Mouse (Mus musculus) midbrain, embryonic 15.5 days (tissue): ENCODE measurements at regions not wholly inside any gene's neighbourhood (a gene's known extent, or its start where the extent isn't known, plus 50 kb on each side); places are given as distances from the start of the nearest gene placed in this dataset.

ENCODE experiments used
- ATAC-seq: fragments of 200-750 bp; cut with Nextera tagmentation; replicated peaks from 2 replicates; pipeline ENCODE4 v1.8.0; 2017; ENCODE audit warnings: moderate TSS enrichment
- H3K27ac ChIP-seq: fragments of 300-500 bp; sonication (generic); 2 replicates; pipeline ENCODE4 v1.5.1; 2015; ENCODE audit warnings: mild to moderate bottlenecking, inconsistent platforms
- H3K27me3 ChIP-seq: fragments of 300-500 bp; sonication (generic); replicated peaks from 2 replicates; pipeline ENCODE4 v1.6.1; 2015; ENCODE audit warnings: inconsistent platforms
- H3K36me3 ChIP-seq: fragments of 300-500 bp; sonication (generic); replicated peaks from 2 replicates; pipeline ENCODE4 v1.6.1; 2015; ENCODE audit warnings: inconsistent platforms
- H3K4me1 ChIP-seq: fragments of 300-500 bp; sonication (generic); 2 replicates; pipeline ENCODE4 v1.6.1; 2015; ENCODE audit warnings: inconsistent platforms
- H3K4me2 ChIP-seq: fragments of 300-500 bp; sonication (generic); 2 replicates; pipeline ENCODE4 v1.6.1; 2015; ENCODE audit warnings: inconsistent platforms, mild to moderate bottlenecking, moderate library complexity
- H3K4me3 ChIP-seq: fragments of 300-500 bp; sonication (generic); 2 replicates; pipeline ENCODE4 v1.5.1; 2015; ENCODE audit warnings: mild to moderate bottlenecking, inconsistent platforms
- H3K9ac ChIP-seq: fragments of 300-500 bp; sonication (generic); 2 replicates; pipeline ENCODE4 v1.6.1; 2015; ENCODE audit warnings: mild to moderate bottlenecking, inconsistent platforms
- H3K9me3 ChIP-seq: fragments of 300-500 bp; sonication (generic); 2 replicates; pipeline ENCODE4 v1.6.1; 2016; ENCODE audit warnings: inconsistent platforms
- WGBS: fragments of 180-500 bp; shearing (Covaris S2); methylation state at CpG from one replicate; pipeline ENCODE4 v1.1.7; 2015; ENCODE audit warnings: mixed read lengths; 5-methylcytosine and 5-hydroxymethylcytosine counted together

DNA sequence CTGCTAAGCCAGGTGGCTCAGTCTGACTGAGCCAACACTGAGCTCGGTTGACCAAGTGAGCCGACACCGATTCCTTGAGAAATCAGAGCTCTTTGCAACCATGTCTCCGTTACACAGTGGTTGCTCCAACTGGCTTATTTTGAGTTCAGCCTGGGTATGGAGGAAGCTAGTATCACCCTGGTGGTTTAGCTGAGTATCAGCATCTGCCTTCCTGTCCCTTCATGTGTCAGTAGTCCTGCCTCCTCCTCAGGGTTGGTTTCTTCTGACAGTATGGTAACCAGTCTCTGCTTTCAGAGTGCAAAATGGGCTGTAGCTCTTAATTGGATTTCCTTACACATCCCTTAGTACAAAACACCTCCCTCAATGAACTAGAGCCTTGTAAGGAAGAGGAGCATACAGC is 66.2 kb upstream of the Foxn3 start:
- Histone ChIP-seq H3K4me1 (peaks cover 21% of the 10 kb centered on the region), H3K9me3 (no peaks in the 10 kb centered on the region)

DNA sequence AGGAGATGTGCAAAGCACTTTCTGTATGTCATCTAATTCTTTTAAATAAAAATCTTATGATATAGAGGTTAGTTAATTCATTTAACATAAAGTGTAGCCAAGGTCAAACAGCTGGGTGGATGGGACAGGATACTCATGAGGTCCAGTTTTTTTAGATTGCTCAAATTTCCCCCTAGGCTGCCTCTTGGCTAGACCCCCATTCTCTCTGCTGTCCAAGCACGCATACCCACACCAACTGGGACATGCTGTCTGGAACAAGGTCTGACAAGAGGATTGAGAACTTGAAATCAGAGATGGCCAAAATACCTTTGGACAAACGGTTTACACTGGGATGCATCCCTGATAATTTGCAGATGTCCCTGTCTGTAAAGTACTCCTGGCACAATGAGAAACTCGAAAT is 65.0 kb upstream of the Foxn3 start:
- H3K4me3 ChIP-seq: peak overlapping the region; percentile 67; the same call in 1 of the 2 replicates
- H3K9ac ChIP-seq: peak overlapping the region; percentile 53; the same call in 1 of the 2 replicates

More for the DNA sequence above, 66.2 kb upstream of the Foxn3 start:
- Histone ChIP-seq H3K27ac (no peak overlapping the region), H3K36me3 (no peaks in the 10 kb centered on the region), H3K4me3 (no peak overlapping the region), H3K4me2 (no peak overlapping the region), H3K27me3 (no peaks in the 10 kb centered on the region), H3K9ac (no peak overlapping the region)
- no peak for ATAC-seq
- WGBS: 92% methylated on average over 4 of the region's 4 CpGs

GRCm38 (mm10) chr12:99627898-99628231 is 64.5 kb upstream of the Foxn3 start:
- WGBS: under 1% methylated on average over 19 of the region's 30 CpGs
- ATAC-seq: peak; percentile 96

More for the DNA sequence above, 65.0 kb upstream of the Foxn3 start:
- Histone ChIP-seq H3K4me2 (peak overlapping the region; percentile 77), H3K9me3 (no peaks in the 10 kb centered on the region), H3K4me1 (peaks cover 21% of the 10 kb centered on the region), H3K36me3 (no peaks in the 10 kb centered on the region), H3K27me3 (no peaks in the 10 kb centered on the region), H3K27ac (peak overlapping the region; percentile 87)
- WGBS: 58% methylated on average over 3 of the region's 3 CpGs
- ATAC-seq: 0 out of 2 replicates have a peak, but pooled peaks have one; percentile 7

DNA sequence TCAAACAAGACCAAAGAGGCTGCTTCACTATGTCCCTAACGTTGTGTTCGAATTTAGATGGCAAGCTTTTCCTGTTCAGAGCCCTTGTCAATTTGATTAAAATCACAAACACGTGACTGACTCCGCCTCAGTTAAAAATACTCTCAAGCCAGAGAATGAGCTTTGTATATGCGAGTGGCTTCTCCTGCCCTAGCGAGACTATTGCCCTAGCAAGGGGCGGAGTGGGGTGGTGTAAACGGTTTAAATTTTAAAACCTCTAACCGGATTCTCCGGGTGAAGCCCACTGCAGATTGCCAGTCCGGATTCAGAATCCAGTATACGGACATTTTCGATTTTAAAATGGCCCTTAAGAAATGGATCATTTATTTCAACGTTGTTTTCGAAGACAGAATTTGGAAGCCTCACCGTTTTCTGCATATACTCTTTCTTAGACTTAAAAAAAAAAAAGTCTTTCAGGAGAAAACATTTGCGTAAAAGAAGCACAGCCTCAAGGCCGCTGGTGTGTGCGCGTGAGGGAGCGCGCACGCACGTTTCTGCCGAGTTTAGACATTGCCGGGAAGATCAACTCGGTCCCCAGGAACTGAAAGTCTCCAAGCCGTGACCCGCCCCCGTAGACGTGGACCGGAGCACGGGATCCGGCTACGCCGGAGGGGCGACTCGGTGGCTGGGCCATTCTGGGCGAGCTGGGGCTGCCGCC is 64.0 kb upstream of the Foxn3 start:
- peak overlapping the region; percentile 67 for H3K4me3 ChIP-seq
- H3K4me1 ChIP-seq: peaks cover 21% of the 10 kb centered on the region
- ATAC-seq: peak; percentile 51
- peak overlapping the region; percentile 87 for H3K27ac ChIP-seq
- H3K27me3 ChIP-seq: no peaks in the 10 kb centered on the region
- H3K36me3 ChIP-seq: no peaks in the 10 kb centered on the region
- peak overlapping the region; percentile 77 for H3K4me2 ChIP-seq
- WGBS: under 1% methylated on average over 40 of the region's 40 CpGs
- no peaks in the 10 kb centered on the region for H3K9me3 ChIP-seq
- H3K9ac ChIP-seq: peak overlapping the region; percentile 53

More at GRCm38 (mm10) chr12:99627898-99628231, 64.5 kb upstream of the Foxn3 start:
- no peaks in the 10 kb centered on the region for H3K9me3 ChIP-seq
- H3K27me3 ChIP-seq: no peaks in the 10 kb centered on the region
- H3K27ac ChIP-seq: peak overlapping the region; percentile 87
- peaks cover 21% of the 10 kb centered on the region for H3K4me1 ChIP-seq
- H3K4me3 ChIP-seq: peak overlapping the region; percentile 67
- H3K4me2 ChIP-seq: peak overlapping the region; percentile 77
- H3K36me3 ChIP-seq: no peaks in the 10 kb centered on the region
- H3K9ac ChIP-seq: peak overlapping the region; percentile 53

DNA sequence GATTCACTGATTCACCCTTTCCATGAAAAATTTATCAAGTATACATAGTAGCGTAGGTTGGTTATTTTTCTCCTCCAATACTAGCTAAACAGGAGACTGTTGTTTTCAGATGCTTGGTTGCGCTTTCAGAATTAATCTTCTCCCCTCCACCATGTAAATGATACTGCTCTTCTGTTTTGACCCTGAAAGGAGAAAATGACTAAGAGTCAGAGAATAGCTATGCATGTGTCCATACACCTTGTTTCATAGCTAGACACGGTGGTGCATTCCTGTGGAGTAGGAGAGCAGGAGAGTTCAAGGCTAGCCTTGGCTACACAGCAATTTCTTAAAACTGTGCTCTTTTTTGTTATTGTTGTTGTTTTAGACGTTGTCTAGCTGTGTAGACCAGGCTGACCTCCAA is 62.8 kb upstream of the Foxn3 start:
- H3K36me3 ChIP-seq: no peaks in the 10 kb centered on the region
- peaks cover 21% of the 10 kb centered on the region for H3K4me1 ChIP-seq
- no peak overlapping the region for H3K4me3 ChIP-seq
- H3K27ac ChIP-seq: 0 out of 2 replicates have a peak overlapping the region, but pooled peaks have one; percentile 87
- no peak overlapping the region for H3K9ac ChIP-seq
- no peak for ATAC-seq
- no peaks in the 10 kb centered on the region for H3K27me3 ChIP-seq
- H3K4me2 ChIP-seq: no peak overlapping the region
- WGBS: 86% methylated on average over 4 of the region's 4 CpGs
- no peaks in the 10 kb centered on the region for H3K9me3 ChIP-seq

- ATAC-seq: no peak
- Histone ChIP-seq H3K36me3 (no peaks in the 10 kb centered on the region), H3K4me2 (no peak overlapping the region), H3K27ac (no peak overlapping the region), H3K9ac (no peak overlapping the region), H3K27me3 (no peaks in the 10 kb centered on the region), H3K4me3 (no peak overlapping the region), H3K4me1 (peaks cover 21% of the 10 kb centered on the region), H3K9me3 (no peaks in the 10 kb centered on the region)
- 86% methylated on average over 9 of the region's 9 CpGs for WGBS
Observed at GRCm38 (mm10) chr12:99625094-99625493, 61.7 kb upstream of the Foxn3 start.

DNA sequence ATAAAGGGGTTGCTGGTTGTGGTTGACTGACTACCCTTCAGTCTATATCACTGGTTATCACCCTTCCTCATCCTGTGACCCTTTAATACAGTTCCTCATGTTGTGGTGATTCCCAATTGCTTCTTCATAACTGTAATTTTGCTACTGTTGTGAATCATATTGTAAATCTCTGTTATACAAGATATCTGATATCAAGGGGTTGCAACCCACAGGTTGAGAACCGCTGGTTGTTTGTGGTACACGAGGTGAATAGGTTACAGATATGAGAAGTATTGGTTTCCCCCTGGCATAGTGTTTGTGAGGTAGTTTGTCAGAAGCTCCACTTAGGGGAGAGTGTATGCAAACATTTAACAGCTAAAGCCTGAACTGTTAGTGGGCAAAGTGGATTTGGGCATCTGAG is 58.9 kb upstream of the Foxn3 start:
- WGBS: 78% methylated on average over 2 of the region's 2 CpGs
- no peaks in the 10 kb centered on the region for H3K36me3 ChIP-seq
- no peak overlapping the region for H3K4me2 ChIP-seq
- H3K4me1 ChIP-seq: peaks cover 12% of the 10 kb centered on the region
- H3K27me3 ChIP-seq: no peaks in the 10 kb centered on the region
- H3K4me3 ChIP-seq: no peak overlapping the region
- H3K9ac ChIP-seq: no peak overlapping the region
- no peak overlapping the region for H3K27ac ChIP-seq
- no peaks in the 10 kb centered on the region for H3K9me3 ChIP-seq
- no peak for ATAC-seq

DNA sequence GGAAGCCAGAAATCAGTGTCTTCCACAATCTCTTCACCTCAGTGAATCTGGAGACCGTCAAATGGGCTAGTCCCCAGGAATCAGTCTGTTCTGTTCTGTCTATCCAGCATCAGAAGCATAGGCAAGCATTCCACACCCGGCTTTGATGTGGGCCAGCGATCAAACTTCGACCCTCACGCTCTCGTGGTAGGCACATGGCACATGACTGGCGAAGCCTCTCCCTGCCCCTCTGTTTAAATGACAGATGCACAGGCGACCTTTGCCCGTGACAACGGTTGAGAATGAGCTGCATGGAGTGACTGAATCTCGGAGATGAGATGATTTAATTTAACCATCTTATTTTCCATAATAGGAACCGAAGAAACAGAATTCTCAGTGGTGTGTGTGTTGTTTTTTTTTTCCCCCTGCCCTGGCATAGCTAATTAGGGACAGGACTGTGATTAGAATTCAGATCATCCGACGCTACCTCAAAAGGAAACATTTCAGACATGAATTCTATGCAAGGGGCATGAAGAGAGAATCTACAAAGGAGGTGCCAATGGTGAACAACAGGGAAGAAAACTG is 53.9 kb upstream of the Foxn3 start:
- no peak overlapping the region for H3K4me3 ChIP-seq
- H3K4me1 ChIP-seq: 0 out of 2 replicates have a peak, but pooled peaks cover 3% of the 10 kb centered on the region
- no peaks in the 10 kb centered on the region for H3K27me3 ChIP-seq
- H3K4me2 ChIP-seq: no peak overlapping the region
- no peak overlapping the region for H3K27ac ChIP-seq
- ATAC-seq: no peak
- H3K36me3 ChIP-seq: no peaks in the 10 kb centered on the region
- 69% methylated on average over 14 of the region's 14 CpGs for WGBS
- no peak overlapping the region for H3K9ac ChIP-seq
- no peaks in the 10 kb centered on the region for H3K9me3 ChIP-seq

GRCm38 (mm10) chr12:99614420-99614819 is 51.0 kb upstream of the Foxn3 start:
- Histone ChIP-seq H3K9ac (no peak overlapping the region), H3K27ac (no peak overlapping the region), H3K9me3 (no peaks in the 10 kb centered on the region), H3K4me1 (0 out of 2 replicates have a peak, but pooled peaks cover 3% of the 10 kb centered on the region), H3K4me2 (no peak overlapping the region), H3K27me3 (no peaks in the 10 kb centered on the region), H3K4me3 (no peak overlapping the region), H3K36me3 (no peaks in the 10 kb centered on the region)
- no peak for ATAC-seq
- 70% methylated on average over 6 of the region's 6 CpGs for WGBS
